Mouse (Mus musculus) gastrocnemius, adult 2 months (tissue): ENCODE data around the gene AF067061. TPM values are rescaled to one million over a fixed set of nuclear protein-coding genes. Genes with fewer than 3 reads are reported as not detected.

Experiments
- DNase-seq: peaks from one replicate; pipeline ENCODE4 v3.0.0; 2022
- H3K27ac ChIP-seq: fragments of 200-600 bp; 2 replicates; pipeline ENCODE4 v1.8.1; 2022; ENCODE audit warnings: mild to moderate bottlenecking
- H3K4me3 ChIP-seq: fragments of 200-600 bp; 2 replicates; pipeline ENCODE4 v1.8.1; 2022; ENCODE audit warnings: mild to moderate bottlenecking, moderate library complexity
- CTCF ChIP-seq: fragments of 200-600 bp; IDR thresholded peaks from 2 replicates; pipeline ENCODE4 v1.8.1; 2022; ENCODE audit warnings: antibody characterized with exemption, mild to moderate bottlenecking, moderate library complexity
- intact Hi-C: fragments of 180-260 bp; cut with DNase I; formaldehyde crosslinking; loops from one replicate; pipeline ENCODE4 v1.15.1; 2025
- total RNA-seq, 2 experiments: library from RNA; stranded (reverse); gene quantifications; 2 replicates each; pipeline ENCODE4 v1.2.3; 2021

The AF067061 gene
- total RNA-seq, 2 experiments from 2014 or later, result not detected

DNA sequence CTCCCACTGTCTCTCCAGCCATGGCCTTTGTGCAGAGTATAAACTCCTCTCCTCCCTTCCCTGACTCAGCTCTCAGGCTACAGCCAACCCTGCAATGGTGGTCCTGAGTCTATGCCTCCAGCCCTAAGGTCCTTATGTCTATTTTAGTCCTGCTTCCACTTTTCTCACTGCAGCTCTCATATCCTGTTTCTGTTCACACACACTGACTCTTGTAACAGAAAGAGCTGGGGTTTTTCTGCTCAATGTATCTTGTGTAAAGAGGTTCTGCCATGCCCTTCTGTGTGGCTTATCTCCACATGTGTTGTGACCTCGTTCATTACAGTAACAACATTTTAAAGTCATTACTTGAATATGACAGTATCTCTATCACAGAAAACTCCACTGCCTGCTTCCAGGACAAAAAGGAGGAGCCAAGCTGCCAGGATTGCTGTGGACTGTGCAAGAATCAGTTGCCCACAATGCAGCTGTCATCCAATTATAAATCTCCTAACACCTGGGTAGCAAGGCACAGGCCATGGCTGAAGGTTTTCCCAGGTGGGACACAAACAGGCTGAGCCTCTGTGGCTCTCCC, 36.5 kb downstream of the AF067061 start:
- Histone ChIP-seq H3K27ac (no peak overlapping the region), H3K4me3 (no peak overlapping the region)
- DNase-seq, result no peak
- TF ChIP-seq CTCF, result no peak
- intact Hi-C loops, result no loop called here

GRCm38 (mm10) chr13:120299991-120300442, 37.1 kb downstream of the AF067061 start, which contains the start of gene BC147527:
BC147527 (plus strand) TSS chr13:120300392.
- Histone ChIP-seq H3K27ac (no peak within 1 kb of the TSS), H3K4me3 (no peak within 1 kb of the TSS)
- intact Hi-C loops, result no loop called here
- DNase-seq, result no peak
- TF ChIP-seq CTCF, result no peak

- no peak overlapping the region for H3K27ac ChIP-seq
- DNase-seq, result no peak
- intact Hi-C loops, result no loop called here
- H3K4me3 ChIP-seq, result no peak overlapping the region
- no peak for TF ChIP-seq CTCF
Observed at GRCm38 (mm10) chr13:120300853-120301252, 37.9 kb downstream of the AF067061 start.

GRCm38 (mm10) chr13:120310749-120311148, 47.8 kb downstream of the AF067061 start:
- no peak overlapping the region for H3K27ac ChIP-seq
- intact Hi-C loops, result no loop called here
- TF ChIP-seq CTCF, result no peak
- no peak for DNase-seq
- H3K4me3 ChIP-seq, result no peak overlapping the region

DNA sequence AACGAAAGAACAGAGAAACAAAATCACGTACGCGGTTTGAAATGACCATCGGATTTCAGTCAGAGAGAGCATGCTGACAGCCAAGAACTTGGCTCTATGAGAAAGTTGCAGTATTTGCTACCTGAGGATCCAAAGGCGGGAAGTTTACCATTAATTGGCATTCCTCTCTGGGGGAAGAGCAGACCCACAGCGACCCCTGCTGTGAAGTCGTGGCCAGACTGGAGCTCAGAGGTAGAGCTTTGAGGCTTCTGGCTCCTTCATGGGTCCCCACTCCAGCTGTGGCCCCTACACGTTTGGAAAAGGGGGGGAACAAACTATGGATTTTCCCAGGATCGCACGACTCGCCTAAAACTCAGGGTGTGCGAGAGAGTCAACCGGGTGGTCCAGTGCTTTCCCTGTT, 50.7 kb downstream of the AF067061 start:
- TF ChIP-seq CTCF, result no peak
- H3K27ac ChIP-seq, result no peak overlapping the region
- no peak overlapping the region for H3K4me3 ChIP-seq
- intact Hi-C loops, result no loop called here
- no peak for DNase-seq

Other genes with a start within 250 kb of the AF067061 start
- gene Gm36079, start 236.1 kb upstream of the AF067061 start, total RNA-seq, result not detected
- under 1 TPM; 0.13 to 0.22 TPM for gene Gm21188, start 210.9 kb upstream of the AF067061 start, total RNA-seq
- not detected for gene Gm20767, start 122.9 kb upstream of the AF067061 start, total RNA-seq
- gene Gm21818, start 90.7 kb upstream of the AF067061 start, total RNA-seq, result not detected
- gene Gm21762, start 47.2 kb upstream of the AF067061 start, total RNA-seq, result not detected
- gene Gm21731, start 24.0 kb upstream of the AF067061 start, total RNA-seq, result not detected
- not detected for gene BC147527, start 37.3 kb downstream of the AF067061 start, total RNA-seq
- gene Tcstv3, start 53.8 kb downstream of the AF067061 start, total RNA-seq, result not detected